Mouse (Mus musculus) cerebellum, adult 11-12 months (tissue): ENCODE data around the gene Htr6.

ENCODE experiments used
- DNase-seq: peaks from one replicate; pipeline ENCODE4 v3.0.0; 2022

The Htr6 gene

GRCm38 (mm10) chr4:139075041-139075711 is at the start of gene Htr6:
Gene Htr6 (minus strand): TSS chr4:139075570.
- DNase-seq, result no peak

DNA sequence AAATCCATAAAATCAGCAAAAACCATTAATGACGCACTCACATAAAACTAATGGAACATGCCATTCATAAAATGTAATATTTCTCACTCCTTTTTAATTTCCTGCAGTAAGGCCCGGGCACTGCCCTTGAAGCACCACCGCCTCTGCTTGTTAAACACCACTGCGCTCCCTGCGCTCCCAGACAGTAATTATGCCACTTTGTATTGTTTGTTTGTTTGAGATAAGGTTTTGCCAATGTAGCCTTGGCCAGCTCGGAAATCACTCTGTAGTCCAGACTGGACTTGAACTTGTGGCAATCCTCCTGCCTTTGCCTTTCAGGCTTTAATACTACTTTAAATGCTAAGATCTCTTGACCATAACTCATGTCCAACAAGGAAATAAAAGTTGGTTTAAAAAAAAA is 49.6 kb upstream of the Htr6 start:
- no peak for DNase-seq

- no peak for DNase-seq
Measured at GRCm38 (mm10) chr4:139122557-139122956, 47.2 kb upstream of the Htr6 start.

DNA sequence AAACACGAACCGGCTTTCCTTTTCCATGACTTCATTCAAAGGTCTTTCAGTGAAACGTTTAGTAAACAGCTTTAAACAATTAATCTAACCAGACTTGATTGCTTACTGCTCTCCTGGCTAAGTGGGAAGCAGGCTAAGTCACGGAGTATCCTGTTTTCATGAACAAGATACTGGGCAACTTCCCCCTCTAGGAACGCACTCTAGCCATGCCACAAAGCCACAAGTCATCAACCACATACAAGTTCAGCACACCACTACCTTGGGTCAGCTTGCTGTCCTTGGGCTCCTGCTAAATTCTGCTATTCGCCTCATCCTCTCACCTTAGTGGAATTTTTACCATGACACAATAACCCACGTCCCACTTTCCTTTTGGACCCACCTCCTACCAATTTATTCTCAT is 45.6 kb upstream of the Htr6 start:
- no peak for DNase-seq

DNA sequence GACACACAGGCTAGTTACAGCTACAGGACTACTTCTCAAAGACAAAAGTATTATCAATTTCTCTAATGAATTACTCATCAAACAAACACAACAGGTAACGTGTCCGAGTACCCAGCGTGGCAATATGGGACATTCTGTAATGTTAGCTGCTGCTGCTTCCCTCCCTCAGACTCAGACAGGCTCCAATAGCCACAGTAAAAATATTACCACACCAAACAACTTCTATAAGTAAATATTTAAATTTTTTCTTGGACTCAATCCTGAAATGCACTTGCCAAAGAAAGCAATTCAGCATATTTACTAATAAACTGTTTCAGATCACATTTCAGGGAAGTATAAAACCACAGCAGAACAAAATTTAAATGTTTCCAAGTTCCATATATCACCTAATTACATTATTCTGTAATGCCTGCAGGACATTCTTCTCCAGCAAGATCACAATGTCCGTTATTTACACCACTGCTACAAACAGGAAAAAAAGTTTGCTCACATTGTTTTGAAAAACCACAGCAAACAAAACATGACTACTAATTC is 45.0 kb upstream of the Htr6 start:
- no peak for DNase-seq

DNA sequence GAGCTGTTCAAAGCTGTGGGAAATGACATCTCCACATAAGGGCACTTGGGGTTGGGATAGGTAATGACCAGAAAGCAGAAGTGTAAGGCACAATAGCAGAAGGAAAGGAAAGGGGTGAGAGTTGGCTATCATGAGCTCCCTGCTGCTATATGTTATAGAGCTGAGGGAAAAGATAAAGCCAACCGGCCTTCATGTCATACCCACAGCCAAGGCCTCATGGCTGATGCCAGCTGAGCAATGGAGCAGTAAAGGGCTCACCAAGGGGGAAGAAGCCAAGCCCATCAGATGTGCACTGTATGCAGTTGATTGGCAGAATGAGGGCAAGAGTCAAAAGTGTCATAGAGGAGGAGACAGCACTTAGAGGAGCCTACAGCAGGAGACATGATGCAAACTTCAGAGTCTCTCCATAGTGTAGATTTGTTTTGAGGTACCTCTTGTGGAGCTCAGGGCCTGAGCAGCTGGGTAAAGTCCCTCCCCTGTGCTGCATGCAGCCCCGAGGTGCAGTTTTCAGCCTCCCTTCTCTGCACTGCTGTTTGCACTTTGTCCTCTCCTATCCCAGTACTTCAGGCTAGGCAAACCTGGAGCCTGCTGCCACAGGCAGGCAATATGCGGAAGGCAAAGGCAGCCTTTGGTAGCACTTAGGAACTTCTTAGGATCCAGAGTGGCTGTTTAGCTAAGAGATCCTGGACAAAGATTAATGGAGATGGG is 41.1 kb upstream of the Htr6 start:
- no peak for DNase-seq

GRCm38 (mm10) chr4:139115721-139116120 is 40.4 kb upstream of the Htr6 start:
- DNase-seq, result no peak

GRCm38 (mm10) chr4:139112482-139112881 is 37.1 kb upstream of the Htr6 start:
- DNase-seq, result no peak

- no peak for DNase-seq
Measured at GRCm38 (mm10) chr4:139111421-139111820, 36.1 kb upstream of the Htr6 start.

- no peak for DNase-seq
Measured at GRCm38 (mm10) chr4:139110858-139111257, 35.5 kb upstream of the Htr6 start.

GRCm38 (mm10) chr4:139105453-139105852 is 30.1 kb upstream of the Htr6 start:
- no peak for DNase-seq

DNA sequence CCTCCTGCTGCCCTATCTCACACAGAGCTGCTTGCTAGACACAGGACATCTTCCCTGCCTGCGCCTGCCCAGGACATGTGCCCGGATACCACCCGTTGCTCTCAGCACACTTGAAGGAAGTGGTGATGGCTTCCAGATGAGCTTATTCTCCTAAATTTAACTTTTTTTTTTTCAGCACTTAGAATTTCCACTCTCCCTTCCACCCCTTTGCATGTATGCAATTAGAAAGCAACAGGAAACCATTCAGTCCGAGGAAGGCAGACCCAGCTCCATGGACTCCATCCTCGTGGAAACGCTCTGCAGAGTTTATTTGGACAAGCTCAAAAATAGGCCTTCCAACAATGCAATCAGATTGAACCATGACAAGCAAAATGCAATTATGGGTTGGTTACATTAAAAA is 26.2 kb upstream of the Htr6 start:
- DNase-seq, result no peak

- DNase-seq, result no peak
Measured at GRCm38 (mm10) chr4:139100326-139100725, 25.0 kb upstream of the Htr6 start.

DNA sequence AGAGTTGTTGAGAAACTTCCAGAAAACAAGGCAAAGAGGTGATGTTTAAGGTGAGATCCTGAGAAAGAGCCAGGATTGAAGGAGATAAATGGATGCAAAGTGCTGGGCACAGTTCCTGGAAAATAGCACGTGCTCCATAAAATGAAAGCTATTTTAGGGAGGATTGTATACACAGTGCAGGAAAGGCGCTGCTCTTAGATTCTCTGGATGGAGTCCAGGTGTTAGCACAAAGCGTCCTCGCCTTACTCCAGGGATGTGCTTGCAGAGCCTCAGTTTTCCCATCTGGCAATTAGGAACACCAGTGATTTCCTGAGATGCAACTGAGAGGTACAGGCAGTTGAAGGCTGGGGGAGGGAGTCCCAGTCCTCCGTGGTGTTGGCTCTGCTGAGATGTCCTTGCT is 20.8 kb upstream of the Htr6 start:
- DNase-seq, result no peak

GRCm38 (mm10) chr4:139095406-139095805 is 20.0 kb upstream of the Htr6 start:
- DNase-seq, result no peak

GRCm38 (mm10) chr4:139093196-139093530 is 17.8 kb upstream of the Htr6 start:
- DNase-seq, result no peak

- no peak for DNase-seq
Measured at GRCm38 (mm10) chr4:139092356-139093195, 17.2 kb upstream of the Htr6 start, which contains the start of gene Nbl1. Gene Nbl1 (minus strand): TSS chr4:139092993.

DNA sequence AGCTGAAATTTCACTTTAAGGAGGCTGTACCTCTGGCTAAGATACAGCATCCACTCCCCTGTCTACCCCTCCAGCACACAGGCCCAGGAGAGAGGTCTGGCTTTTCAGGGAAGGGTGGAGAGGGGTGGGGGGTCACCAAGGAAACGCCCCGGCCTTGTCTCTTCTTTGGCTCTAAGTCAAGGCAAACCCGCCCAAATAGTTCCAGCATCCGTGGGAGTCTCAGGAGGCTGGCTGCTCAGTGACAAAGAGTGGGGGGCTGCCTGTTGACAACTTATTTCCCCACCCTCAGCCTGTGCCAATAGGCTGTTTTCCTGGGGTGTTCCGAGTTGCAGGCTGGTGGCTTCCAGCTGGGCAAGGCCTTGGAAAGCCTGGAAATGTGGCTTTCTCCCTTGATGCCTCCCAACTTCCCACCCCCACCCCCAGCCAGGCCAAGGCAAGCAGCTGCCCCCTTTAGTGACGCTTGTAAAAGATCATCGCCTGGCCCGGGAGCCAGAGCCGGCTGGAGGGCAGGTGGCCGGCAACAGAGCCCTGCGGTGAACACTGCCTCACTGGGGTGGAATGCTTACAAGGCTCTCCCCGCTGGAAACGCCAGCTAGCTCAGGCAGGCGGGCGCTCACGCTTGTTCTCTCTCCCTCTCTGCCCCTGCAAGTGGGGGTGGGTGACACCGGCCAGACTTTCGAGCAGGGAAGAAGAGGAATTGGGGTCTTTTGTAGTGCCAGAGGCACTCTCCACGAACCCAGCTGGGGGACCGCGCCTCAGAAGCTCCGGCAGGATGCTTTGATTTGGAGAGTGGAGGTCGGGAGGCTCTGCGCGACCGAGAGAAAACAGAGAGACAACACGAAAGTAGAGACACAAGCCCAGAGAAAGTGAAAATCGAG is 16.3 kb upstream of the Htr6 start:
- DNase-seq, result no peak

GRCm38 (mm10) chr4:139091066-139091465 is 15.7 kb upstream of the Htr6 start:
- no peak for DNase-seq

GRCm38 (mm10) chr4:139090303-139090940 is 15.1 kb upstream of the Htr6 start:
- DNase-seq, result no peak

DNA sequence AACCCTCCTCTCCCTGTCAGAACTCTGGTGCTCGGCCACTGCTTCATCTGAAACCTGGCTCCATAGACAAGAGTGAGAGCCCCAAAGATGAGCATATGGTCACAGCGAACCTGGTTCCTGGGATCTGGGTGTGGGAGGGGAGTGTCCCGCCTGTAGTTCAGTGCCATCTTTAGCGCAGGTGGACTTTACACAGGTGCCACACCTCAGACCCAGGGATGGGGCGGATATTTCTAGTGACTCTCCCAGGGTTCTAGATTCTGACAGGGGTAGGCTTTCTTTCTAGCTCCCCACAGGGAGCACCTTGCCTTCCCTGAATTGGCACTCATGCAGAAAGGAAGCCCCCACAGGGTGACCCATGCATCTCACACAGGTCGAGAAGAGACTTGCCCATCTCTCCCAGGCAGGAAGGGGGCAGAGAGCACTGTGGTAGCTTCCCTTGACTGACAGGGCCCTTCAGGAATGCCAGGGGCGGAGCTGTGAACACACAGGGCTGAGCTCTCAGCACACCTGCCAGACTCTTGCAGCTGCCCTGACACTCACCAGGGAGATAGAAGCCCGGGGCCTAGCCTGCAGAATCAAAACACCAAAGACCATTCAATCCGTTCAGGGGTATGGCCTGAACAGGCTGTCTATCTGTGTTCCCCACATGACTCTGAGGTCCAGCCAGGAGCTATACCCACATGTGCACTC is 13.8 kb upstream of the Htr6 start:
- no peak for DNase-seq
